Mouse (Mus musculus) testis, adult 2 months (tissue): ENCODE measurements at regions not wholly inside any gene's neighbourhood (a gene's known extent, or its start where the extent isn't known, plus 50 kb on each side); places are given as distances from the start of the nearest gene placed in this dataset.

Experiments used
- CTCF ChIP-seq: fragments of 200-500 bp; IDR thresholded peaks from 2 replicates; pipeline ENCODE4 v1.5.1; 2012; ENCODE audit warnings: low read depth, mild to moderate bottlenecking, inconsistent platforms, low read length, moderate library complexity; ENCODE audit not compliant: control insufficient read depth, insufficient read depth, insufficient replicate concordance
- POLR2A ChIP-seq: fragments of 200-500 bp; IDR thresholded peaks from 2 replicates; pipeline ENCODE4 v1.6.1; 2012; ENCODE audit warnings: low read depth, mild to moderate bottlenecking, inconsistent platforms, low read length, moderate library complexity; ENCODE audit not compliant: control insufficient read depth

- no peak for TF ChIP-seq CTCF
- TF ChIP-seq POLR2A, result no peak
Measured at GRCm38 (mm10) chr13:31339901-31340300, 216.0 kb upstream of the Foxq1 start.
